Mouse (Mus musculus): ENCODE results near the gene Nhsl2.

Nhsl2 gene

GRCm38 (mm10) chrX:101902597-101902996, 53.4 kb downstream of the Nhsl2 start:
- no peak for DNase-seq

GRCm38 (mm10) chrX:101907301-101907700, 58.1 kb downstream of the Nhsl2 start:
- no peak for DNase-seq

- no peak for DNase-seq
Observed at GRCm38 (mm10) chrX:101929131-101929530, 79.9 kb downstream of the Nhsl2 start.

GRCm38 (mm10) chrX:101930301-101930700, 81.1 kb downstream of the Nhsl2 start:
- no peak for DNase-seq

GRCm38 (mm10) chrX:101931016-101931415, 81.8 kb downstream of the Nhsl2 start:
- no peak for DNase-seq

GRCm38 (mm10) chrX:101932244-101932643, 83.1 kb downstream of the Nhsl2 start:
- peak; percentile 14 for DNase-seq

GRCm38 (mm10) chrX:101933346-101933745, 84.2 kb downstream of the Nhsl2 start:
- DNase-seq, result no peak

- no peak for DNase-seq
Observed at GRCm38 (mm10) chrX:101935291-101935840, 86.2 kb downstream of the Nhsl2 start.

- DNase-seq, result no peak
Observed at GRCm38 (mm10) chrX:101939486-101939885, 90.3 kb downstream of the Nhsl2 start.

GRCm38 (mm10) chrX:101942461-101942896, 93.3 kb downstream of the Nhsl2 start:
- DNase-seq, result peak; percentile 83

- no peak for DNase-seq
Observed at GRCm38 (mm10) chrX:101943743-101944142, 94.6 kb downstream of the Nhsl2 start.

- peak; percentile 12 for DNase-seq
Observed at GRCm38 (mm10) chrX:101944761-101945330, 95.7 kb downstream of the Nhsl2 start.

GRCm38 (mm10) chrX:101952436-101952835, 103.3 kb downstream of the Nhsl2 start:
- no peak for DNase-seq

GRCm38 (mm10) chrX:101953256-101953655, 104.1 kb downstream of the Nhsl2 start:
- DNase-seq, result no peak

- DNase-seq, result peak; percentile 92
Observed at GRCm38 (mm10) chrX:101953787-101954491, 104.8 kb downstream of the Nhsl2 start.

- DNase-seq, result no peak
Observed at GRCm38 (mm10) chrX:101954492-101954851, 105.3 kb downstream of the Nhsl2 start.

- DNase-seq, result no peak
Observed at GRCm38 (mm10) chrX:101961848-101962247, 112.7 kb downstream of the Nhsl2 start.

GRCm38 (mm10) chrX:101963711-101964110, 114.5 kb downstream of the Nhsl2 start:
- no peak for DNase-seq

GRCm38 (mm10) chrX:101973028-101973427, 123.8 kb downstream of the Nhsl2 start:
- DNase-seq, result no peak

- no peak for DNase-seq
Observed at GRCm38 (mm10) chrX:101976931-101977330, 127.7 kb downstream of the Nhsl2 start.

GRCm38 (mm10) chrX:101978861-101979260, 129.7 kb downstream of the Nhsl2 start:
- no peak for DNase-seq

GRCm38 (mm10) chrX:101979267-101979666, 130.1 kb downstream of the Nhsl2 start:
- DNase-seq, result no peak

- no peak for DNase-seq
Observed at GRCm38 (mm10) chrX:101980586-101980985, 131.4 kb downstream of the Nhsl2 start.

GRCm38 (mm10) chrX:101981450-101981849, 132.3 kb downstream of the Nhsl2 start:
- DNase-seq, result peak; percentile 33

Data from kidney, postnatal 10 days (tissue).